Mouse (Mus musculus) cortical plate, adult 2 months (tissue): ENCODE results near the gene Cherp.

Experiments used
- CTCF ChIP-seq: fragments of 200-500 bp; IDR thresholded peaks from 2 replicates; pipeline ENCODE4 v1.5.1; 2011; ENCODE audit warnings: mild to moderate bottlenecking, control low read depth, low read length; ENCODE audit not compliant: insufficient read depth; ENCODE audit errors: extremely low read depth
- POLR2A ChIP-seq: fragments of 200-500 bp; IDR thresholded peaks from 2 replicates; pipeline ENCODE4 v1.6.1; 2011; ENCODE audit warnings: mild to moderate bottlenecking, low read length, control low read depth; ENCODE audit not compliant: insufficient read depth; ENCODE audit errors: extremely low read depth

- no peak for TF ChIP-seq CTCF
- TF ChIP-seq POLR2A, result no peak
These were observed 23.5 kb downstream of the Cherp start for GRCm38 (mm10) chr8:72451516-72451915.
